Mouse (Mus musculus): ENCODE results near the gene Pik3r1. TPM values are rescaled to one million over a fixed set of nuclear protein-coding genes. Genes with fewer than 3 reads are reported as not detected.

Pik3r1 gene
- polyA plus RNA-seq, 1 experiment from 2014 or later, result 44.4 TPM

- H3K27ac ChIP-seq, result no peak overlapping the region
- peaks cover 67% of the 10 kb centered on the region for H3K4me1 ChIP-seq
- H3K4me3 ChIP-seq, result no peak overlapping the region
- no peak overlapping the region for H3K4me2 ChIP-seq (replicated peaks)
- no peak overlapping the region for H3K9ac ChIP-seq
- H3K27me3 ChIP-seq, result peaks cover 50% of the 10 kb centered on the region
- no peaks in the 10 kb centered on the region for H3K36me3 ChIP-seq
- H3K9me3 ChIP-seq, result no peaks in the 10 kb centered on the region
- WGBS, result 83% methylated on average over 7 of the region's 7 CpGs
- no peak for ATAC-seq (ENCODE audit: low FRiP score, low read depth)
Observed at GRCm38 (mm10) chr13:101731777-101732176, 36.2 kb downstream of the Pik3r1 start.

- Histone ChIP-seq H3K4me2 (replicated peaks) (no peak overlapping the region), H3K9ac (no peak overlapping the region), H3K27me3 (peaks cover 44% of the 10 kb centered on the region), H3K4me3 (no peak overlapping the region), H3K27ac (no peak overlapping the region), H3K4me1 (peaks cover 64% of the 10 kb centered on the region), H3K36me3 (no peaks in the 10 kb centered on the region), H3K9me3 (no peaks in the 10 kb centered on the region)
- WGBS, result 74% methylated on average over 8 of the region's 8 CpGs
- ATAC-seq (ENCODE audit: low FRiP score, low read depth), result no peak
Observed at GRCm38 (mm10) chr13:101730351-101730750, 37.7 kb downstream of the Pik3r1 start.

- peaks cover 36% of the 10 kb centered on the region for H3K27me3 ChIP-seq
- ATAC-seq (ENCODE audit: low FRiP score, low read depth), result no peak
Observed at GRCm38 (mm10) chr13:101729248-101730055, 38.6 kb downstream of the Pik3r1 start.

GRCm38 (mm10) chr13:101728816-101729215 is 39.2 kb downstream of the Pik3r1 start:
- H3K27me3 ChIP-seq, result peaks cover 35% of the 10 kb centered on the region
- 55% methylated on average over 7 of the region's 7 CpGs for WGBS

More at GRCm38 (mm10) chr13:101729248-101730055, 38.6 kb downstream of the Pik3r1 start:
- Histone ChIP-seq H3K4me3 (no peak overlapping the region), H3K27ac (no peak overlapping the region), H3K4me2 (replicated peaks) (no peak overlapping the region), H3K36me3 (no peaks in the 10 kb centered on the region), H3K9ac (no peak overlapping the region), H3K4me1 (peaks cover 62% of the 10 kb centered on the region), H3K9me3 (no peaks in the 10 kb centered on the region)
- WGBS, result 58% methylated on average over 4 of the region's 4 CpGs

GRCm38 (mm10) chr13:101728300-101728699 is 39.7 kb downstream of the Pik3r1 start:
- Histone ChIP-seq H3K9ac (no peak overlapping the region), H3K36me3 (no peaks in the 10 kb centered on the region), H3K4me3 (no peak overlapping the region), H3K27ac (peak overlapping the region; percentile 15; the same call in 1 of the 2 replicates), H3K4me1 (peaks cover 52% of the 10 kb centered on the region), H3K27me3 (peaks cover 38% of the 10 kb centered on the region), H3K9me3 (no peaks in the 10 kb centered on the region), H3K4me2 (replicated peaks) (no peak overlapping the region)
- WGBS, result 25% methylated on average over 3 of the region's 3 CpGs
- peak; percentile 49; the same call in 1 of the 2 replicates for ATAC-seq (ENCODE audit: low FRiP score, low read depth)

More at GRCm38 (mm10) chr13:101728816-101729215, 39.2 kb downstream of the Pik3r1 start:
- ATAC-seq (ENCODE audit: low FRiP score, low read depth), result no peak
- Histone ChIP-seq H3K9me3 (no peaks in the 10 kb centered on the region), H3K9ac (no peak overlapping the region), H3K27ac (peak overlapping the region; percentile 15; the same call in 1 of the 2 replicates), H3K36me3 (no peaks in the 10 kb centered on the region), H3K4me2 (replicated peaks) (no peak overlapping the region), H3K4me3 (no peak overlapping the region), H3K4me1 (peaks cover 57% of the 10 kb centered on the region)

- H3K27me3 ChIP-seq, result peaks cover 38% of the 10 kb centered on the region
- H3K4me3 ChIP-seq, result no peak overlapping the region
- 20% methylated on average over 5 of the region's 5 CpGs for WGBS
- H3K4me2 ChIP-seq (replicated peaks), result no peak overlapping the region
- no peaks in the 10 kb centered on the region for H3K9me3 ChIP-seq
- ATAC-seq (ENCODE audit: low FRiP score, low read depth), result peak; percentile 52; the same call in 1 of the 2 replicates
- H3K9ac ChIP-seq, result no peak overlapping the region
- H3K4me1 ChIP-seq, result peaks cover 47% of the 10 kb centered on the region
- no peaks in the 10 kb centered on the region for H3K36me3 ChIP-seq
- H3K27ac ChIP-seq, result no peak overlapping the region
Observed at GRCm38 (mm10) chr13:101727837-101728236, 40.2 kb downstream of the Pik3r1 start.

GRCm38 (mm10) chr13:101726922-101727321 is 41.1 kb downstream of the Pik3r1 start:
- WGBS, result 92% methylated on average over 3 of the region's 3 CpGs

GRCm38 (mm10) chr13:101721901-101722595 is 46.0 kb downstream of the Pik3r1 start:
- Histone ChIP-seq H3K4me1 (peaks cover 26% of the 10 kb centered on the region), H3K36me3 (no peaks in the 10 kb centered on the region), H3K9ac (no peak overlapping the region), H3K27ac (no peak overlapping the region), H3K27me3 (peaks cover 23% of the 10 kb centered on the region), H3K4me2 (replicated peaks) (no peak overlapping the region), H3K4me3 (no peak overlapping the region), H3K9me3 (no peaks in the 10 kb centered on the region)
- WGBS, result 81% methylated on average over 9 of the region's 9 CpGs
- no peak for ATAC-seq (ENCODE audit: low FRiP score, low read depth)

More at GRCm38 (mm10) chr13:101726922-101727321, 41.1 kb downstream of the Pik3r1 start:
- H3K4me1 ChIP-seq, result peaks cover 41% of the 10 kb centered on the region
- no peak for ATAC-seq (ENCODE audit: low FRiP score, low read depth)
- H3K9ac ChIP-seq, result no peak overlapping the region
- peaks cover 32% of the 10 kb centered on the region for H3K27me3 ChIP-seq
- H3K27ac ChIP-seq, result no peak overlapping the region
- H3K4me3 ChIP-seq, result no peak overlapping the region
- no peaks in the 10 kb centered on the region for H3K9me3 ChIP-seq
- no peaks in the 10 kb centered on the region for H3K36me3 ChIP-seq
- no peak overlapping the region for H3K4me2 ChIP-seq (replicated peaks)

- Histone ChIP-seq H3K9me3 (no peaks in the 10 kb centered on the region), H3K27me3 (peaks cover 24% of the 10 kb centered on the region), H3K4me3 (no peak overlapping the region), H3K4me2 (replicated peaks) (no peak overlapping the region), H3K4me1 (peaks cover 24% of the 10 kb centered on the region), H3K9ac (no peak overlapping the region), H3K36me3 (no peaks in the 10 kb centered on the region), H3K27ac (no peak overlapping the region)
- 97% methylated on average over 1 of the region's 2 CpGs for WGBS
- no peak for ATAC-seq (ENCODE audit: low FRiP score, low read depth)
Observed at GRCm38 (mm10) chr13:101721154-101721553, 46.9 kb downstream of the Pik3r1 start.

- Histone ChIP-seq H3K4me1 (peaks cover 24% of the 10 kb centered on the region), H3K9me3 (no peaks in the 10 kb centered on the region), H3K36me3 (no peaks in the 10 kb centered on the region), H3K4me3 (peak overlapping the region; percentile 21; the same call in 1 of the 2 replicates), H3K27me3 (peaks cover 25% of the 10 kb centered on the region), H3K4me2 (replicated peaks) (peak overlapping the region; percentile 57), H3K27ac (0 out of 2 replicates have a peak overlapping the region, but pooled peaks have one; percentile 12), H3K9ac (no peak overlapping the region)
- ATAC-seq (ENCODE audit: low FRiP score, low read depth), result peak; percentile 55
- WGBS, result 6% methylated on average over 11 of the region's 11 CpGs
Observed at GRCm38 (mm10) chr13:101719312-101719870, 48.6 kb downstream of the Pik3r1 start.

- ATAC-seq (ENCODE audit: low FRiP score, low read depth), result no peak
- peak overlapping the region; percentile 57 for H3K4me2 ChIP-seq (replicated peaks)
- H3K27ac ChIP-seq, result no peak overlapping the region
- no peak overlapping the region for H3K9ac ChIP-seq
- no peaks in the 10 kb centered on the region for H3K9me3 ChIP-seq
- no peak overlapping the region for H3K4me3 ChIP-seq
- no peaks in the 10 kb centered on the region for H3K36me3 ChIP-seq
- peaks cover 25% of the 10 kb centered on the region for H3K4me1 ChIP-seq
- peaks cover 20% of the 10 kb centered on the region; the same call in 1 of the 2 replicates for H3K27me3 ChIP-seq
- 37% methylated on average over 7 of the region's 7 CpGs for WGBS
Observed at GRCm38 (mm10) chr13:101718744-101719143, 49.3 kb downstream of the Pik3r1 start.

GRCm38 (mm10) chr13:101717836-101718235 is 50.2 kb downstream of the Pik3r1 start:
- peaks cover 15% of the 10 kb centered on the region; the same call in 1 of the 2 replicates for H3K27me3 ChIP-seq
- H3K4me3 ChIP-seq, result no peak overlapping the region
- peaks cover 33% of the 10 kb centered on the region for H3K4me1 ChIP-seq
- no peak for ATAC-seq (ENCODE audit: low FRiP score, low read depth)
- H3K27ac ChIP-seq, result no peak overlapping the region
- H3K9ac ChIP-seq, result no peak overlapping the region
- 88% methylated on average over 6 of the region's 6 CpGs for WGBS
- no peaks in the 10 kb centered on the region for H3K9me3 ChIP-seq
- no peak overlapping the region for H3K4me2 ChIP-seq (replicated peaks)
- H3K36me3 ChIP-seq, result no peaks in the 10 kb centered on the region

All from limb, embryonic 13.5 days (tissue).